Mouse (Mus musculus) small intestine, adult 2 months (tissue): ENCODE data around the gene Hcfc1.

Source experiments
- CTCF ChIP-seq: fragments of 200-500 bp; IDR thresholded peaks from 2 replicates; pipeline ENCODE4 v1.5.1; 2012; ENCODE audit warnings: low read depth, mild to moderate bottlenecking, control low read depth, inconsistent platforms, low read length, moderate library complexity, mixed read lengths; ENCODE audit not compliant: insufficient replicate concordance, insufficient read length; ENCODE audit errors: extremely low read depth
- POLR2A ChIP-seq: fragments of 200-500 bp; IDR thresholded peaks from 2 replicates; pipeline ENCODE4 v1.6.1; 2012; ENCODE audit warnings: low read depth, mild to moderate bottlenecking, control low read depth, inconsistent platforms, low read length, moderate library complexity

GRCm38 (mm10) chrX:74006401-74006800 is 40.2 kb upstream of the Hcfc1 start:
- TF ChIP-seq CTCF, result no peak
- no peak for TF ChIP-seq POLR2A
